Mouse (Mus musculus): ENCODE measurements around the gene Bsph1. TPM values are rescaled to one million over a fixed set of nuclear protein-coding genes. Genes with fewer than 3 reads are reported as not detected.
"Not testable (repeated sequence)": the region's sequence is repeated elsewhere in the genome, so short reads cannot be mapped to it uniquely, and the experiment has no call there.

Bsph1 gene
- not detected in 2 replicates for polyA plus RNA-seq (2015; fragmentation: Nextera tagmentation; extraction: Ambion mirVana)

DNA sequence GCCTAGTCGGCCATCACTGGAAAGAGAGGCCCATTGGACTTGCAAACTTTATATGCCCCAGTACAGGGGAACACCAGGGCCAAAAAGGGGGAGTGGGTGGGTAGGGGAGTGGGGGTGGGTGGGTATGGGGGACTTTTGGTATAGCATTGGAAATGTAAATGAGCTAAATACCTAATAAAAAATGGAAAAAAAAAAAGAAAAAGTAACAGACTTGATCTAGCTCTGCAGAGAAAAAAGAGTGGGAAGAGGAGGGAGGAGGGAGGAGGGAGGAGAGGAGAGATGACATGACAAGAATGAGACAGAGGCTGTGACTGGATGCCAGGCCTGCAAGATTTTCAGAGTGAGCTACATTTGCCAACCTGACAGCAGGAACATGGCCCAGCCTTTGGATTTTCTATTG is at the start of gene Bsph1:
Bsph1 (plus strand) TSS at position 301 of the 400 bp plus-strand sequence.
- H3K4me1 ChIP-seq (ENCODE audit: control insufficient read depth, insufficient read depth, low read length); H3K9ac ChIP-seq (ENCODE audit: low read depth, low read length); ATAC-seq; H3K4me2 ChIP-seq (ENCODE audit: low read length); H3K27me3 ChIP-seq (ENCODE audit: control insufficient read depth, insufficient read depth, low read depth, low read length); H3K27ac ChIP-seq (ENCODE audit: low read length); H3K4me3 ChIP-seq (ENCODE audit: low read depth, low read length); H3K36me3 ChIP-seq (ENCODE audit: control insufficient read depth, insufficient read depth, low read length): not testable (repeated sequence)
- H3K9me3 ChIP-seq (replicated peaks; ENCODE audit: control insufficient read depth, low read length, poor library complexity, severe bottlenecking): peaks cover 14% of the 10 kb centered on the region; the same call in 1 of the 2 replicates
- WGBS: 90% methylated on average over 1 of the region's 1 CpGs

DNA sequence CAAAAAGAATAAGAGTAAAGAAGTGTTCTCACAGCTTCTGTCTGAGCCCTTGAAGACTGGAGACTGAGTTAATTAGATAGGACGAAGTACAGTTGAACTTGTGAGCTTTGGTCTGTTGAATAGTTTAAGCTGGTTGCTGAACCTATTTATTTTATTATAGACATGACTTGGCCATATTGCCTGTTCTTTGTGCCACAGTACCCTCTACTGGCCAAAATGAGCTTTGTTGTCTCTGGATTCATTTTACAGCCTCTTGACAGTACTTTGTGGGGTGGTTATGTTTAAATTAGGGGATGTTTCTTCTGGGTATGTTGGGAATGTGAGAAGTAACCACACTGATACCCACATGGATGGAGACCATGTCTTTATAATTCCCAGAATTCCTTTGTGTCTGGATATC is 60.9 kb downstream of the Bsph1 start:
- no peaks in the 10 kb centered on the region for H3K36me3 ChIP-seq (ENCODE audit: control insufficient read depth, insufficient read depth, low read length)

More for the DNA sequence above, 60.9 kb downstream of the Bsph1 start:
- H3K27me3 ChIP-seq (ENCODE audit: control insufficient read depth, insufficient read depth, low read depth, low read length): no peaks in the 10 kb centered on the region
- no peak overlapping the region for H3K4me2 ChIP-seq (ENCODE audit: low read length)
- ATAC-seq: no peak
- H3K27ac ChIP-seq (ENCODE audit: low read length): no peak overlapping the region
- no peak overlapping the region for H3K4me3 ChIP-seq (ENCODE audit: low read depth, low read length)
- peaks cover 13% of the 10 kb centered on the region for H3K9me3 ChIP-seq (replicated peaks; ENCODE audit: control insufficient read depth, low read length, poor library complexity, severe bottlenecking)
- no peak overlapping the region for H3K9ac ChIP-seq (ENCODE audit: low read depth, low read length)
- H3K4me1 ChIP-seq (ENCODE audit: control insufficient read depth, insufficient read depth, low read length): no peaks in the 10 kb centered on the region
- 86% methylated on average over 1 of the region's 1 CpGs for WGBS

Other genes starting within 250 kb of the Bsph1 start
- not detected in 2 replicates for gene Vmn1r89, start 237.8 kb upstream of the Bsph1 start, polyA plus RNA-seq (2015; fragmentation: Nextera tagmentation; extraction: Ambion mirVana)
- gene Lig1, start 173.6 kb upstream of the Bsph1 start, polyA plus RNA-seq (2015; fragmentation: Nextera tagmentation; extraction: Ambion mirVana): 31.7 and 33.6 TPM in 2 replicates
- gene Zswim9, start 172.1 kb upstream of the Bsph1 start, polyA plus RNA-seq (2015; fragmentation: Nextera tagmentation; extraction: Ambion mirVana): 12.9 and 15.2 TPM in 2 replicates
- gene Pla2g4c, start 126.2 kb upstream of the Bsph1 start, polyA plus RNA-seq (2015; fragmentation: Nextera tagmentation; extraction: Ambion mirVana): 0.62 and 0.86 TPM in 2 replicates
- 0.15 and 0.19 TPM in 2 replicates for gene Cabp5, start 52.7 kb upstream of the Bsph1 start, polyA plus RNA-seq (2015; fragmentation: Nextera tagmentation; extraction: Ambion mirVana)
- not detected in 2 replicates for gene Bsph2, start 120.2 kb downstream of the Bsph1 start, polyA plus RNA-seq (2015; fragmentation: Nextera tagmentation; extraction: Ambion mirVana)
- gene Sult2a5, start 173.1 kb downstream of the Bsph1 start, polyA plus RNA-seq (2015; fragmentation: Nextera tagmentation; extraction: Ambion mirVana): not detected in 2 replicates